Mouse (Mus musculus) C2C12 (cell line): ENCODE measurements at regions not wholly inside any gene's neighbourhood (a gene's known extent, or its start where the extent isn't known, plus 50 kb on each side); places are given as distances from the start of the nearest gene placed in this dataset.

ENCODE experiments used
- CEBPB ChIP-seq: IDR thresholded peaks from one replicate; pipeline ENCODE4 v1.6.1; 2011; ENCODE audit warnings: low read depth, mild to moderate bottlenecking, control low read depth, moderate library complexity
- CTCF ChIP-seq: IDR thresholded peaks from one replicate; pipeline ENCODE4 v1.5.1; 2011; ENCODE audit not compliant: control insufficient read depth, insufficient read depth, insufficient read length
- MAX ChIP-seq: IDR thresholded peaks from one replicate; pipeline ENCODE4 v1.6.1; 2011; ENCODE audit warnings: mild to moderate bottlenecking, control low read depth
- MYOD1 ChIP-seq: IDR thresholded peaks from one replicate; pipeline ENCODE4 v1.6.1; 2011; ENCODE audit warnings: low read depth; ENCODE audit not compliant: control insufficient read depth, insufficient read length
- MYOG ChIP-seq: IDR thresholded peaks from one replicate; pipeline ENCODE4 v1.6.1; 2011; ENCODE audit not compliant: control insufficient read depth, insufficient read length; ENCODE audit errors: extremely low read depth

DNA sequence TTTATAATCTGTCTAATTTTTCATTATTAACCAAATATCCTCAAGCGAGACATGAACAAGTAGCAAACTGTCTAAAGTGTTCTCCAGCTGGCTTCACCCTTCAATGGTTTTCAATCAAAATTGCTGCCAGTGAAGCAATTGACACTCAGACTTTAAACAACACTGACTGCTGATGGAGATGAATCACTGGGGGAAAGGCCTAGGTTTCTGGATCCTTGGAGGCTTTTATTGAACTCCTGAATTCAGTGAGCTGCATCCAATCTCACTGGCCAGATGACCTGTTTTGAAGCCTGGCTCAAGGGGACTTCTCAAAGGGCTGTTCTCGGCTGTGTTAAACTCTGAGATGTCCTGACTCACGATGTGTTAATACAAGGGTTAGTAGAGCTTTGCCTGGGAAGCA lies 134.5 kb upstream of the Tnfaip3 start:
- TF ChIP-seq CTCF (no peak), CEBPB (peak; percentile 77), MYOD1 (peak; percentile 46), MAX (no peak), MYOG (no peak)
